Mouse (Mus musculus) forebrain, postnatal 0 days (tissue): ENCODE measurements around the gene Gm37240. TPM values are rescaled to one million over a fixed set of nuclear protein-coding genes. Genes with fewer than 3 reads are reported as not detected.

Source experiments
- ATAC-seq: fragments of 200-750 bp; cut with Nextera tagmentation; 2 replicates; pipeline ENCODE4 v1.8.0; 2017; ENCODE audit warnings: mild to moderate bottlenecking, moderate library complexity
- DNase-seq: peaks from one replicate; pipeline ENCODE4 v3.0.0-alpha.2; 2015
- H3K27ac ChIP-seq: fragments of 300-500 bp; sonication (generic); 2 replicates; pipeline ENCODE4 v1.5.1; 2014; ENCODE audit warnings: low read depth, mild to moderate bottlenecking, antibody characterized with exemption, low read length, moderate library complexity, mixed read lengths
- H3K27me3 ChIP-seq: fragments of 300-500 bp; sonication (generic); 2 replicates; pipeline ENCODE4 v1.6.1; 2014; ENCODE audit warnings: mild to moderate bottlenecking, low read length, mixed read lengths; ENCODE audit not compliant: insufficient read depth
- H3K36me3 ChIP-seq: fragments of 300-500 bp; sonication (generic); 2 replicates; pipeline ENCODE4 v1.6.1; 2014; ENCODE audit warnings: mild to moderate bottlenecking, moderate library complexity; ENCODE audit not compliant: insufficient read depth
- H3K4me1 ChIP-seq: fragments of 300-500 bp; sonication (generic); 2 replicates; pipeline ENCODE4 v1.6.1; 2014; ENCODE audit warnings: antibody characterized with exemption; ENCODE audit not compliant: insufficient read depth
- H3K4me2 ChIP-seq: fragments of 300-500 bp; sonication (generic); 2 replicates; pipeline ENCODE4 v1.6.1; 2014; ENCODE audit warnings: low read depth, mild to moderate bottlenecking, moderate library complexity
- H3K4me3 ChIP-seq: fragments of 300-500 bp; sonication (generic); 2 replicates; pipeline ENCODE4 v1.5.1; 2014; ENCODE audit warnings: low read depth, low read length, mixed read lengths
- H3K9ac ChIP-seq: fragments of 300-500 bp; sonication (generic); 2 replicates; pipeline ENCODE4 v1.6.1; 2014; ENCODE audit warnings: mild to moderate bottlenecking
- H3K9me3 ChIP-seq: fragments of 300-500 bp; sonication (generic); 2 replicates; pipeline ENCODE4 v1.6.1; 2016; ENCODE audit warnings: low read length
- CTCF ChIP-seq: sonication (generic); IDR thresholded peaks from 2 replicates; pipeline ENCODE4 v1.5.1; 2016; ENCODE audit warnings: antibody characterized with exemption, control low read depth, low read depth
- WGBS: fragments of 180-500 bp; shearing (Covaris S2); extraction: QIAGEN DNeasy Blood & Tissue Kit; methylation state at CpG from one replicate; pipeline ENCODE4 v1.1.7; 2014; 5-methylcytosine and 5-hydroxymethylcytosine counted together
- polyA plus RNA-seq: library from polyadenylated mRNA; unstranded; fragments of >200 nt; fragmentation: Nextera tagmentation; extraction: Ambion mirVana; gene quantifications from 2 replicates; pipeline ENCODE4 v1.2.1, GENCODE M21; 2015
- total RNA-seq: library from RNA; depleted of rRNA; stranded (reverse); fragments of >200 nt; gene quantifications from 2 replicates; pipeline ENCODE4 v1.2.3, GENCODE M21; 2014

Gene Gm37240
- total and polyA plus RNA-seq, 2 experiments from 2014 or later: 0.67 to 1.2 TPM

- ATAC-seq: no peak
- Histone ChIP-seq H3K36me3 (no peaks in the 10 kb centered on the region), H3K4me1 (0 out of 2 replicates have a peak, but pooled peaks cover 18% of the 10 kb centered on the region), H3K27me3 (peaks cover 22% of the 10 kb centered on the region), H3K4me2 (peak overlapping the region; percentile 98), H3K27ac (no peak overlapping the region), H3K4me3 (peak overlapping the region; percentile 70), H3K9ac (no peak overlapping the region), H3K9me3 (no peaks in the 10 kb centered on the region)
- TF ChIP-seq CTCF: peak; percentile 55
- peak; percentile 31 for DNase-seq
- WGBS: 6% methylated on average over 11 of the region's 11 CpGs
Observed at GRCm38 (mm10) chr3:84481104-84481503, 1406.2 kb downstream of the Gm37240 start.

- Histone ChIP-seq H3K9me3 (no peaks in the 10 kb centered on the region), H3K4me1 (0 out of 2 replicates have a peak, but pooled peaks cover 18% of the 10 kb centered on the region), H3K27me3 (peaks cover 22% of the 10 kb centered on the region), H3K4me3 (peak within 1 kb of the TSS; percentile 70), H3K9ac (peak within 1 kb of the TSS; percentile 66), H3K36me3 (no peaks in the 10 kb centered on the region), H3K4me2 (peak within 1 kb of the TSS; percentile 98), H3K27ac (no peak within 1 kb of the TSS)
- no peak for TF ChIP-seq CTCF
- DNase-seq (peak; percentile 57), ATAC-seq (peak; percentile 73)
- WGBS: under 1% methylated on average over 82 of the region's 82 CpGs
Observed at GRCm38 (mm10) chr3:84480006-84480897, 1407.1 kb downstream of the Gm37240 start, which contains the start of gene Fhdc1. TSS of gene Fhdc1 (minus strand) at chr3:84480429.

- under 1% methylated on average over 61 of the region's 61 CpGs for WGBS
- no peaks in the 10 kb centered on the region for H3K9me3 ChIP-seq
- 0 out of 2 replicates have a peak, but pooled peaks cover 18% of the 10 kb centered on the region for H3K4me1 ChIP-seq
- peak overlapping the region; percentile 98 for H3K4me2 ChIP-seq
- H3K27ac ChIP-seq: no peak overlapping the region
- H3K9ac ChIP-seq: peak overlapping the region; percentile 66
- ATAC-seq: peak; percentile 48
- peak overlapping the region; percentile 70 for H3K4me3 ChIP-seq
- TF ChIP-seq CTCF: no peak
- peaks cover 22% of the 10 kb centered on the region for H3K27me3 ChIP-seq
- peak; percentile 47 for DNase-seq
- H3K36me3 ChIP-seq: no peaks in the 10 kb centered on the region
Observed at GRCm38 (mm10) chr3:84479293-84480005, 1407.9 kb downstream of the Gm37240 start.

- peak overlapping the region; percentile 70 for H3K4me3 ChIP-seq
- no peaks in the 10 kb centered on the region for H3K36me3 ChIP-seq
- 7% methylated on average over 12 of the region's 12 CpGs for WGBS
- peaks cover 22% of the 10 kb centered on the region for H3K27me3 ChIP-seq
- H3K4me1 ChIP-seq: 0 out of 2 replicates have a peak, but pooled peaks cover 18% of the 10 kb centered on the region
- no peak for TF ChIP-seq CTCF
- H3K27ac ChIP-seq: no peak overlapping the region
- H3K4me2 ChIP-seq: peak overlapping the region; percentile 98
- peak overlapping the region; percentile 66; the same call in 1 of the 2 replicates for H3K9ac ChIP-seq
- no peaks in the 10 kb centered on the region for H3K9me3 ChIP-seq
- DNase-seq (peak; percentile 26), ATAC-seq (no peak)
Observed at GRCm38 (mm10) chr3:84478896-84479292, 1408.4 kb downstream of the Gm37240 start.

GRCm38 (mm10) chr3:84478195-84478594, 1409.1 kb downstream of the Gm37240 start:
- 21% methylated on average over 7 of the region's 7 CpGs for WGBS
- TF ChIP-seq CTCF: no peak
- peaks cover 22% of the 10 kb centered on the region for H3K27me3 ChIP-seq
- no peak overlapping the region for H3K9ac ChIP-seq
- 0 out of 2 replicates have a peak, but pooled peaks cover 18% of the 10 kb centered on the region for H3K4me1 ChIP-seq
- peak overlapping the region; percentile 70; the same call in 1 of the 2 replicates for H3K4me3 ChIP-seq
- peak overlapping the region; percentile 98; the same call in 1 of the 2 replicates for H3K4me2 ChIP-seq
- no peak overlapping the region for H3K27ac ChIP-seq
- DNase-seq (no peak), ATAC-seq (no peak)
- H3K36me3 ChIP-seq: no peaks in the 10 kb centered on the region
- H3K9me3 ChIP-seq: no peaks in the 10 kb centered on the region

GRCm38 (mm10) chr3:84477498-84477897, 1409.8 kb downstream of the Gm37240 start:
- DNase-seq (no peak), ATAC-seq (no peak)
- Histone ChIP-seq H3K9ac (no peak overlapping the region), H3K4me2 (no peak overlapping the region), H3K27ac (no peak overlapping the region), H3K36me3 (no peaks in the 10 kb centered on the region), H3K9me3 (no peaks in the 10 kb centered on the region), H3K27me3 (peaks cover 22% of the 10 kb centered on the region), H3K4me1 (0 out of 2 replicates have a peak, but pooled peaks cover 18% of the 10 kb centered on the region), H3K4me3 (no peak overlapping the region)
- 95% methylated on average over 1 of the region's 1 CpGs for WGBS
- TF ChIP-seq CTCF: no peak
